Mouse (Mus musculus): Measurements from ENCODE around the gene Pf4. TPM values are rescaled to one million over a fixed set of nuclear protein-coding genes. Genes with fewer than 3 reads are reported as not detected.
"Not testable (repeated sequence)": the region's sequence is repeated elsewhere in the genome, so short reads cannot be mapped to it uniquely, and the experiment has no call there.

Gene Pf4
- polyA plus RNA-seq, 1 experiment: 9.8 TPM

DNA sequence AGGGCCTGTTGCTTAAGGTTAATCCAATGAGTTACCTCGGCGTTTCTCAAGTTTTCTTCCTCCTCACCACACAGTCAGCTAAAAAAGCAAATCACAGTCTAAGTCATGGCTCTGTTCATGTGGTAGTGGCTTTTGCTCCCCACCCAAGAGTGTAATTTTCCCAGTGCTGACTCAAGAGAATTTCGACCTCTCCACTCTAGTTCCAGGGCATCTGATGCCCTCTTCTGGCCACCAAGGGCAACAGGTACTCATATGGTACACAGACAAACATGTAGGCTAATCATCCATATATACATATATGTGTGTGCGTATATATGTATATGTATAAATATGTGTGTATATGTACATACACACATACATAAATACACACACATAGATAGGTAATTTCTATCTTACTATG lies 15.9 kb downstream of the Pf4 start:
- Histone ChIP-seq H3K36me3 (ENCODE audit: control insufficient read depth, insufficient read depth, low read length) (no peaks in the 10 kb centered on the region), H3K4me1 (ENCODE audit: control insufficient read depth, insufficient read depth, low read length) (no peaks in the 10 kb centered on the region), H3K4me3 (ENCODE audit: insufficient read depth, low read depth, low read length) (no peak overlapping the region), H3K27ac (ENCODE audit: insufficient read depth, low read depth, low read length) (no peak overlapping the region), H3K27me3 (replicated peaks; ENCODE audit: control insufficient read depth, insufficient read depth, low read length) (no peaks in the 10 kb centered on the region)
- DNase-seq: no peak
- WGBS: 91% methylated on average over 4 of the region's 4 CpGs
- TF ChIP-seq POLR2A (IDR thresholded peaks at IDR 0.05; ENCODE audit: low read depth, low read length) (no peak), CTCF (conservative IDR thresholded peaks at IDR 0.05; ENCODE audit: insufficient read depth, insufficient read length, low read depth, low read length) (peak; percentile 46)

DNA sequence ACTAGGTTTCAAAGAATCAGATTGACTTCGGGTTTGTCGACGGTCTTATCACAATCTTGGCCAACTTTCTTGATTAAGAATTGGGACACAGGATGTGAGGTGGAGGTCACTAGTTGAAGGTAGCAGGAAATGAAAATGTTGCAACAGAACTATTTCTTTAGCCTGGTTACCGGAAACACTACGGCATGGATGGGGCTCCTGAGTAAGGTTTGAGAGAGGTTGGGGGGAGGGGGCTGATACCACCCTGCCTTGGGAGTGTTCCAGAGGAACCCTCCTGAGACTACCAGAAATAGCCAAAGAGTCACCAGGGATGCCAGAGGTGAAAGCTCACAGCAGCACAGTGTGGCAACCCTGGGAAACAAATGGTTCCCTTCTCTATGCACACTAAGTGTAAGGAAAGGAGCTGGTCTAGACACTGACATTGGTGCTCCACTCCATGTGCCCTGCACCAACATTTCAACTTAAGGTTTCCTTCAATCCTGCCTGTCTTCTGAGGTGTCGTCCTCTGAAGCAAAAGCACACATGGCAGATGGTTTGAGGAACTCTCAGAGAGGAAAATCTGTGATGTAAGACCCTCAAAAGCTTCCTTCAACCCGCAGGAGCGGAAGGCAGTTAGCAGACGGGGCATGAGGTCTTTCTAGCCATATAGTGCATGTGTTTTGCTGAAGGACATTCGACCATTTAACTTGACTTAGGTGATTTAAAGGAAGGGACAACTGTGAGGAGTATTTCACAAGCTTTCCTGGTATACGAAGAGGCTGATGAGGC lies 17.3 kb downstream of the Pf4 start:
- Histone ChIP-seq H3K27ac (ENCODE audit: insufficient read depth, low read depth, low read length) (0 out of 2 replicates have a peak overlapping the region, but pooled peaks have one; percentile 12), H3K36me3 (ENCODE audit: control insufficient read depth, insufficient read depth, low read length) (no peaks in the 10 kb centered on the region), H3K4me1 (ENCODE audit: control insufficient read depth, insufficient read depth, low read length) (no peaks in the 10 kb centered on the region), H3K27me3 (replicated peaks; ENCODE audit: control insufficient read depth, insufficient read depth, low read length) (no peaks in the 10 kb centered on the region), H3K4me3 (ENCODE audit: insufficient read depth, low read depth, low read length) (no peak overlapping the region)
- TF ChIP-seq CTCF (conservative IDR thresholded peaks at IDR 0.05; ENCODE audit: insufficient read depth, insufficient read length, low read depth, low read length) (no peak), POLR2A (IDR thresholded peaks at IDR 0.05; ENCODE audit: low read depth, low read length) (no peak)
- peak; percentile 51 for DNase-seq
- WGBS: 38% methylated on average over 11 of the region's 11 CpGs

GRCm38 (mm10) chr5:90790074-90790502 lies 17.9 kb downstream of the Pf4 start:
- Histone ChIP-seq H3K27ac (ENCODE audit: insufficient read depth, low read depth, low read length) (no peak overlapping the region), H3K4me1 (ENCODE audit: control insufficient read depth, insufficient read depth, low read length) (no peaks in the 10 kb centered on the region), H3K36me3 (ENCODE audit: control insufficient read depth, insufficient read depth, low read length) (no peaks in the 10 kb centered on the region), H3K27me3 (replicated peaks; ENCODE audit: control insufficient read depth, insufficient read depth, low read length) (no peaks in the 10 kb centered on the region), H3K4me3 (ENCODE audit: insufficient read depth, low read depth, low read length) (no peak overlapping the region)
- DNase-seq: peak; percentile 14
- TF ChIP-seq POLR2A (IDR thresholded peaks at IDR 0.05; ENCODE audit: low read depth, low read length): no peak
- TF ChIP-seq CTCF (conservative IDR thresholded peaks at IDR 0.05; ENCODE audit: insufficient read depth, insufficient read length, low read depth, low read length): no peak
- 20% methylated on average over 8 of the region's 8 CpGs for WGBS

DNA sequence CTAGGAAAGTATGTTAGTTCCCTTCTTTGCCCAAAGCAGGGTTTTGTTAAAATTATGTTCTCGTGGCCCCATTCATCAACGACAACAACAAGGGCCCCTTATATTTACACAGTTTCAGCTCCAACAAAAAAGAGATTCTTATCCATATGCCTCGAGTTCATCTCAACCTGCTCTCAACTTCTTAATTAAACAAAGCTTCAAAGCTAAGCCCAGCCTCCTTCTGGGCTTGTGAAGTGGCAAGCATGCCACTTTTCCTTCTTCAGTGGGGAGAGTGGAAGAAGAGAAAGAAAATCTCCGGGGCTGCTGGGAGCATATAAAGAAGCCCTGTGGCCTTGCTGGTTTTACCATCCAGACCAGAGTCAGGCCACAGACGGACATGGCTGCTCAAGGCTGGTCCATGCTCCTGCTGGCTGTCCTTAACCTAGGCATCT lies 22.0 kb downstream of the Pf4 start, which contains the start of gene Cxcl15:
TSS of gene Cxcl15 (plus strand) at position 340 of the 431 bp plus-strand sequence.
- Histone ChIP-seq H3K36me3 (ENCODE audit: control insufficient read depth, insufficient read depth, low read length) (no peaks in the 10 kb centered on the region), H3K27me3 (replicated peaks; ENCODE audit: control insufficient read depth, insufficient read depth, low read length) (no peaks in the 10 kb centered on the region), H3K27ac (ENCODE audit: insufficient read depth, low read depth, low read length) (no peak within 1 kb of the TSS), H3K4me3 (ENCODE audit: insufficient read depth, low read depth, low read length) (no peak within 1 kb of the TSS), H3K4me1 (ENCODE audit: control insufficient read depth, insufficient read depth, low read length) (no peaks in the 10 kb centered on the region)
- TF ChIP-seq CTCF (conservative IDR thresholded peaks at IDR 0.05; ENCODE audit: insufficient read depth, insufficient read length, low read depth, low read length) (no peak), POLR2A (IDR thresholded peaks at IDR 0.05; ENCODE audit: low read depth, low read length) (no peak)
- WGBS: 68% methylated on average over 5 of the region's 5 CpGs
- no peak for DNase-seq

DNA sequence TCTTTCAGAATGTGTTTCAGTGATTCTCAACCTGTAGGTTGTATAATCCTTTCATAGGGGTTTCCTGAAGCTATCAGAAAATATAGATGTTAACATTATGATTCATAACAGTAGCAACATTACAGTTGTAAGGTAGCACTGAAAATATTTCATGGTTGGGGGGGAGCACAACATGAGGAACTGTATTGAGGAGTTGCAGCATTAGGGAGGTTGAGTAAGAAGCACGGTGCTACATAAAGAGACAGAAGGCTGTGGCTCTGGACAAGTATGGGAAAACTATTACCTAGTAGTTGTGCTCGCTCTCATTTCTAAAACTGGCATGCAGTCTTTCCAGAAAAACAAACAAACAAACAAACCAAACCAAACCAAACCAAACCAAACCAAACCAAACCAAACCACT lies 23.2 kb downstream of the Pf4 start:
- not testable (repeated sequence) for H3K4me3 ChIP-seq (ENCODE audit: insufficient read depth, low read depth, low read length); DNase-seq; H3K36me3 ChIP-seq (ENCODE audit: control insufficient read depth, insufficient read depth, low read length); H3K27ac ChIP-seq (ENCODE audit: insufficient read depth, low read depth, low read length); H3K27me3 ChIP-seq (replicated peaks; ENCODE audit: control insufficient read depth, insufficient read depth, low read length); H3K4me1 ChIP-seq (ENCODE audit: control insufficient read depth, insufficient read depth, low read length)
- WGBS: 92% methylated on average over 2 of the region's 2 CpGs

- TF ChIP-seq CTCF (conservative IDR thresholded peaks at IDR 0.05; ENCODE audit: insufficient read depth, insufficient read length, low read depth, low read length) (no peak), POLR2A (IDR thresholded peaks at IDR 0.05; ENCODE audit: low read depth, low read length) (no peak)
- H3K27ac ChIP-seq (ENCODE audit: insufficient read depth, low read depth, low read length): no peak overlapping the region
- H3K4me1 ChIP-seq (ENCODE audit: control insufficient read depth, insufficient read depth, low read length): no peaks in the 10 kb centered on the region
- no peak for DNase-seq
- no peak overlapping the region for H3K4me3 ChIP-seq (ENCODE audit: insufficient read depth, low read depth, low read length)
- H3K36me3 ChIP-seq (ENCODE audit: control insufficient read depth, insufficient read depth, low read length): no peaks in the 10 kb centered on the region
- H3K27me3 ChIP-seq (replicated peaks; ENCODE audit: control insufficient read depth, insufficient read depth, low read length): no peaks in the 10 kb centered on the region
These were observed 32.3 kb downstream of the Pf4 start for GRCm38 (mm10) chr5:90804574-90804973.

GRCm38 (mm10) chr5:90806050-90806449 lies 33.8 kb downstream of the Pf4 start:
- Histone ChIP-seq H3K4me1 (ENCODE audit: control insufficient read depth, insufficient read depth, low read length) (no peaks in the 10 kb centered on the region), H3K36me3 (ENCODE audit: control insufficient read depth, insufficient read depth, low read length) (no peaks in the 10 kb centered on the region), H3K27ac (ENCODE audit: insufficient read depth, low read depth, low read length) (no peak overlapping the region), H3K4me3 (ENCODE audit: insufficient read depth, low read depth, low read length) (no peak overlapping the region), H3K27me3 (replicated peaks; ENCODE audit: control insufficient read depth, insufficient read depth, low read length) (no peaks in the 10 kb centered on the region)
- TF ChIP-seq POLR2A (IDR thresholded peaks at IDR 0.05; ENCODE audit: low read depth, low read length): no peak
- no peak for TF ChIP-seq CTCF (conservative IDR thresholded peaks at IDR 0.05; ENCODE audit: insufficient read depth, insufficient read length, low read depth, low read length)
- no peak for DNase-seq

Measured in kidney, adult 2 months (tissue).